Mouse (Mus musculus): ENCODE results near the gene Mettl5.

The Mettl5 gene

GRCm38 (mm10) chr2:69856392-69856791 is 29.0 kb downstream of the Mettl5 start:
- no peak for DNase-seq (ENCODE audit: low spot score)

- DNase-seq (ENCODE audit: low spot score) = no peak
Observed at GRCm38 (mm10) chr2:69851427-69852058, 33.9 kb downstream of the Mettl5 start.

GRCm38 (mm10) chr2:69849215-69849614 is 36.2 kb downstream of the Mettl5 start:
- DNase-seq (ENCODE audit: low spot score) = no peak

GRCm38 (mm10) chr2:69840261-69840660 is 45.2 kb downstream of the Mettl5 start:
- peak; percentile 31 for DNase-seq (ENCODE audit: low spot score)

- DNase-seq (ENCODE audit: low spot score) = no peak
Observed at GRCm38 (mm10) chr2:69838707-69839106, 46.7 kb downstream of the Mettl5 start.

DNA sequence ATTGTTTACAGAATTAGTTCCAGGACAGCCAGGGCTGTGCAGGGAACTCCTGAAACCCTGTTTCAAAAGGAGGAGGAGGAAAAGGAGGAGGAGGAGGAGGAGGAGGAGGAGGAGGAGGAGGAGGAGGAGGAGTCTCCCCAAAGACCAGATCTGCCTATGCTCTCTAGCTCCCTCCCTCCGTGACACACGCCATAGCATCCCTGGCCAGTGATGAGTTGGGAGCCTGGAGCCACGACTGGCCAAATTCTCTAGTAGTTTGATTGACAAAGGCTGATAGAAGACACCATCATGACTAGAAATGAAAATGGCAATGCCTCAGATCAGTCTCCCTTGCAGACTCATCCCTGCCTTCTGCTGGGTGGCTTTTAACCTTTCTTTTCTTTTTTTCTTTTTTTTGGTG is 47.4 kb downstream of the Mettl5 start:
- DNase-seq (ENCODE audit: low spot score) = no peak

GRCm38 (mm10) chr2:69837244-69837967 is 48.0 kb downstream of the Mettl5 start:
- no peak for DNase-seq (ENCODE audit: low spot score)

- no peak for DNase-seq (ENCODE audit: low spot score)
Observed at GRCm38 (mm10) chr2:69830116-69830515, 55.3 kb downstream of the Mettl5 start.

GRCm38 (mm10) chr2:69829680-69830079 is 55.7 kb downstream of the Mettl5 start:
- DNase-seq (ENCODE audit: low spot score) = no peak

DNA sequence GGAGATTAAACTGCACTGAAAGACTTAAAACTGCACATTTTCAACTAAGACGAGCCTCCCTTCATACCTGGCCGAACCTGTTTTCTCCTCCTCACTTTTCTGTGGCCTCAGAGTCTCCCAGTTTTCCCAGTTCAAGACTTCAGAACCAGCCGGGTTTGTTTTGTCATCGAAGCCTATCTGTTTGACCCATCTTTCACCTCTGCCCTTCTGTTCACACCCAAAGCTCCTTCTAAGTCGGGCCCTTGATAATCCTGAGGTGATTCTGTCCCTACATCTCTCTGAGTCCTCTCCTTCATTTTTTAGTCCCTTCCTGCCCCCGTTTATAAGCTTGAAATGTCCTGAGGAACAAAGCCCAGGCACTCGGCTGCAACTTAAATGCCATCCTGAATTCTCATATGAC is 57.4 kb downstream of the Mettl5 start:
- DNase-seq (ENCODE audit: low spot score) = no peak

DNA sequence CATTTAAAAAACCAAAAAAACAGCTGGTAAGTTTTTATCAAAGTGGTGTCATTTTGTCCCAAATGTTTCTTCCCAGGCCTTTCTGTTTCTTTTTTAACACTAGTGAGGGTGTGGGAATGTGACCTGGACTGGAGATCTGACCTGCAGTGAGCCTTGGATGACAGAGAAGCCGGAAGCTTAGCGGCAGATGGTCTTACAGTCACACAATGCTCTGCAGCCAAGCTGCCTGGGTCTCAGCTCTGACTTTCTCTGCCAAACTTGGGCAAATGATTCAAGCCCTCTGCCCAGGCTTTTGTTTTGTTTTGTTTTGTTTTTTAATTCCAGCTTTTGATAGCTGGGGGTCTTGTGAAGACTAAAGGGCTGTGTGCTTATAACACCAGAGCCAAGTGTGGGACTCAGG is 59.0 kb downstream of the Mettl5 start:
- DNase-seq (ENCODE audit: low spot score) = no peak

GRCm38 (mm10) chr2:69825898-69826297 is 59.5 kb downstream of the Mettl5 start:
- no peak for DNase-seq (ENCODE audit: low spot score)

GRCm38 (mm10) chr2:69823129-69823677 is 62.2 kb downstream of the Mettl5 start:
- peak; percentile 75 for DNase-seq (ENCODE audit: low spot score)

DNA sequence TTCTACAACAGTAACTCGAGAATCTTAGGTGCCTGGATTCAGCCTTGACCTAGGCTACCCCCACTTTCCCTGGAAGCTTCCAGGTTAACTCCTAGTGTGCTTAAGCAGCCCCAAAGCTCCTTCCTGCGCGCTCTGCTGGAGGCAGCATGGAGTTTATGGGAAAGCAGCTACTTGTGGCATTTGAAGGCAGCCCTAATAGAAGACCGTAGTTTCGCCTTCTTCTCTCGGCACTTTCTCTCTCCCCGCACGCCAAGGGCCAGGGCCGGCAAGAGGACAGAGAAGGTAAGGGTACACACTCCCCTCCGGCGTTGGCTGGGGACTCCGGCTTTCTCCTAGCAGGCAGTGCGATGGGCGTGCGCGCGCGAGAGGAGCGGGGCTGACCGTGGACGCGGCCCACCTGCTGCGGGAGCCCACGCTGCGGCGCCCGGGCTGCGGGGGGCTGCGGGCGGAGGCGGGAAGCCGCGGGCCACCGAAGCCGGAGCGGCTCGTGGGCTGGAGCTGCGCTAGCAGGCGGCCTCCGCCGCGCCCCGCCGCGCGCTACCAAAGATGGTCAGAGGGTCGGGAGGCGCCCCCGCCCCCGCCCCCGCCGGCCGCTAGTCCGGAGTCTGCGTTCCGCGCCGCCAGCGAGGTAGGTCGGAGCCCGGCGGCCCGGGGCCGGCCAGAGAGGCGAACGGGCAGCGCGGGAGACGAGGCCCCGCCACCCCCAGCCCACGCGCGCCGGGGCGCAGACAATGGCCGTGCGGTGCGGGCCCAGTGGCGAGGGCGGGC is 62.9 kb downstream of the Mettl5 start:
- DNase-seq (ENCODE audit: low spot score) = peak; percentile 68

GRCm38 (mm10) chr2:69821711-69822110 is 63.7 kb downstream of the Mettl5 start, which contains the start of gene Klhl23:
Klhl23 (plus strand) TSS chr2:69821944.
- DNase-seq (ENCODE audit: low spot score) = peak; percentile 28
